Mouse (Mus musculus) left cerebral cortex, postnatal 4 days (tissue): ENCODE measurements at regions not wholly inside any gene's neighbourhood (a gene's known extent, or its start where the extent isn't known, plus 50 kb on each side); places are given as distances from the start of the nearest gene placed in this dataset.

Experiments
- DNase-seq: peaks from one replicate; pipeline ENCODE4 v3.0.0-alpha.2; 2022
- intact Hi-C: fragments of 180-260 bp; cut with DNase I; formaldehyde crosslinking; loops from one replicate; pipeline ENCODE4 v1.15.1; 2025

GRCm38 (mm10) chr1:142605224-142605623, 1035.2 kb upstream of the B3galt2 start:
- intact Hi-C loops, result no loop called here
- DNase-seq, result no peak

GRCm38 (mm10) chr1:142606082-142606481, 1034.4 kb upstream of the B3galt2 start:
- intact Hi-C loops, result no loop called here
- DNase-seq, result no peak

- intact Hi-C loops, result no loop called here
- DNase-seq, result no peak
Measured at GRCm38 (mm10) chr1:142621464-142621863, 1019.0 kb upstream of the B3galt2 start.

GRCm38 (mm10) chr1:142624303-142624702, 1016.2 kb upstream of the B3galt2 start:
- no peak for DNase-seq
- intact Hi-C loops, result no loop called here

GRCm38 (mm10) chr1:142655289-142655688, 985.2 kb upstream of the B3galt2 start:
- no peak for DNase-seq
- intact Hi-C loops, result no loop called here

GRCm38 (mm10) chr1:142665262-142665661, 975.2 kb upstream of the B3galt2 start:
- intact Hi-C loops, result no loop called here
- no peak for DNase-seq

GRCm38 (mm10) chr1:142679917-142680316, 960.5 kb upstream of the B3galt2 start:
- no peak for DNase-seq
- intact Hi-C loops, result no loop called here

- intact Hi-C loops, result no loop called here
- DNase-seq, result no peak
Measured at GRCm38 (mm10) chr1:142688828-142689227, 951.6 kb upstream of the B3galt2 start.

- intact Hi-C loops, result no loop called here
- DNase-seq, result no peak
Measured at GRCm38 (mm10) chr1:142695179-142695578, 945.3 kb upstream of the B3galt2 start.

- intact Hi-C loops, result no loop called here
- DNase-seq, result no peak
Measured at GRCm38 (mm10) chr1:142708263-142708662, 932.2 kb upstream of the B3galt2 start.

- no peak for DNase-seq
- intact Hi-C loops, result no loop called here
Measured at GRCm38 (mm10) chr1:142730259-142730658, 910.2 kb upstream of the B3galt2 start.

GRCm38 (mm10) chr1:142734108-142734507, 906.4 kb upstream of the B3galt2 start:
- intact Hi-C loops, result no loop called here
- no peak for DNase-seq

GRCm38 (mm10) chr1:142738376-142738775, 902.1 kb upstream of the B3galt2 start:
- DNase-seq, result no peak
- intact Hi-C loops, result no loop called here

GRCm38 (mm10) chr1:142742307-142742706, 898.2 kb upstream of the B3galt2 start:
- intact Hi-C loops, result no loop called here
- peak; percentile 46 for DNase-seq

- no peak for DNase-seq
- intact Hi-C loops, result no loop called here
Measured at GRCm38 (mm10) chr1:142771010-142771409, 869.5 kb upstream of the B3galt2 start.
